Mouse (Mus musculus) cortical plate, adult 2 months (tissue): ENCODE results near the gene Phf12.

Source experiments
- CTCF ChIP-seq: fragments of 200-500 bp; IDR thresholded peaks from 2 replicates; pipeline ENCODE4 v1.5.1; 2011; ENCODE audit warnings: mild to moderate bottlenecking, control low read depth, low read length; ENCODE audit not compliant: insufficient read depth; ENCODE audit errors: extremely low read depth
- POLR2A ChIP-seq: fragments of 200-500 bp; IDR thresholded peaks from 2 replicates; pipeline ENCODE4 v1.6.1; 2011; ENCODE audit warnings: mild to moderate bottlenecking, low read length, control low read depth; ENCODE audit not compliant: insufficient read depth; ENCODE audit errors: extremely low read depth

- TF ChIP-seq CTCF (no peak), POLR2A (no peak)
Observed at GRCm38 (mm10) chr11:77962946-77963345, 19.6 kb upstream of the Phf12 start.
